Mouse (Mus musculus) spleen, adult 2 months (tissue): Measurements from ENCODE around the gene Timm50. TPM values are rescaled to one million over a fixed set of nuclear protein-coding genes. Genes with fewer than 3 reads are reported as not detected.
A peak's percentile ranks its signal among the peaks of the same experiment; 100 is the strongest.

Experiments used
- DNase-seq, 2 experiments: peaks; one replicate each; pipeline versions ENCODE4 v3.0.0 to v3.0.0-alpha.2; 2012 to 2021; ENCODE audit warnings: low spot score in 2 of 2, low read depth in 1 of 2
- H3K27ac ChIP-seq: fragments of 200-500 bp; 2 replicates; pipeline ENCODE4 v1.5.1; 2012; ENCODE audit warnings: low read length, inconsistent platforms; ENCODE audit not compliant: insufficient read depth
- H3K27me3 ChIP-seq: fragments of 200-500 bp; 2 replicates; pipeline ENCODE4 v1.6.1; 2012; ENCODE audit warnings: mild to moderate bottlenecking, moderate library complexity, low read length, inconsistent platforms; ENCODE audit not compliant: control insufficient read depth, insufficient read depth
- H3K36me3 ChIP-seq: fragments of 200-500 bp; 2 replicates; pipeline ENCODE4 v1.6.1; 2012; ENCODE audit warnings: mild to moderate bottlenecking, low read length, inconsistent platforms; ENCODE audit not compliant: control insufficient read depth, insufficient read depth
- H3K4me1 ChIP-seq: fragments of 200-500 bp; 2 replicates; pipeline ENCODE4 v1.6.1; 2011; ENCODE audit warnings: inconsistent platforms; ENCODE audit not compliant: control insufficient read depth, insufficient read depth, insufficient read length
- H3K4me3 ChIP-seq: fragments of 200-500 bp; 2 replicates; pipeline ENCODE4 v1.5.1; 2011; ENCODE audit warnings: mild to moderate bottlenecking, inconsistent platforms; ENCODE audit not compliant: insufficient read depth, insufficient read length; ENCODE audit errors: extremely low read depth
- CTCF ChIP-seq: fragments of 200-500 bp; IDR thresholded peaks from 2 replicates; pipeline ENCODE4 v1.5.1; 2011; ENCODE audit warnings: mild to moderate bottlenecking, inconsistent platforms; ENCODE audit not compliant: insufficient read depth, insufficient read length, insufficient replicate concordance; ENCODE audit errors: extremely low read depth
- POLR2A ChIP-seq: fragments of 200-500 bp; IDR thresholded peaks from 2 replicates; pipeline ENCODE4 v1.6.1; 2011; ENCODE audit warnings: low read depth, low read length, inconsistent platforms
- WGBS: fragments of 180-500 bp; shearing (Covaris S2); methylation state at CpG from one replicate; pipeline ENCODE4 v1.1.7; 2018; 5-methylcytosine and 5-hydroxymethylcytosine counted together
- polyA plus RNA-seq: library from polyadenylated mRNA; depleted of rRNA; stranded (reverse); fragments of >200 nt; gene quantifications from 2 replicates; pipeline ENCODE4 v1.2.3, GENCODE M21; 2012

Timm50 gene
- polyA plus RNA-seq, 1 experiment = 37.9 TPM

DNA sequence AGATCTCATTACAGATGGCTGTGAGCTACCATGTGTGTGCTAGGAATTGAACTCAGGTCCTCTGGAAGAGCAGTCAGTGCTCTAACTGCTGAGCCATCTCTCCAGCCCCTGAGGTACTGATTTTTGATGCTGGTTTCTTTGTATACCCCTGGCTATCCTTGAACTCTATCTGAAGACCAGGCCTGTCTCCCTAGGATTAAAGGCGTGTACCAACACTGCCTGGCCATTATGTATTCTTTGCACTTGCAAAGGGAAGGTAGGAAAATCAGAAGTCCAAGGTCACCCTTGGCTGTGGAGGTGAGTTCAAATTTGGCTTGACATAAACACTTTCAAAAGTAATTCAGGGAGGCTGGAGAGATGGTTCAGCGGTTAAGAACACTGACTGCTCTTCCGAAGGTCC lies 42.7 kb upstream of the Timm50 start:
- DNase-seq = no peak
- WGBS = 93% methylated on average over 3 of the region's 3 CpGs
- TF ChIP-seq CTCF (no peak), POLR2A (no peak)
- Histone ChIP-seq H3K4me1 (peaks cover 4% of the 10 kb centered on the region; the same call in 1 of the 2 replicates), H3K27ac (no peak overlapping the region), H3K4me3 (no peak overlapping the region), H3K36me3 (peaks cover 17% of the 10 kb centered on the region), H3K27me3 (no peaks in the 10 kb centered on the region)

DNA sequence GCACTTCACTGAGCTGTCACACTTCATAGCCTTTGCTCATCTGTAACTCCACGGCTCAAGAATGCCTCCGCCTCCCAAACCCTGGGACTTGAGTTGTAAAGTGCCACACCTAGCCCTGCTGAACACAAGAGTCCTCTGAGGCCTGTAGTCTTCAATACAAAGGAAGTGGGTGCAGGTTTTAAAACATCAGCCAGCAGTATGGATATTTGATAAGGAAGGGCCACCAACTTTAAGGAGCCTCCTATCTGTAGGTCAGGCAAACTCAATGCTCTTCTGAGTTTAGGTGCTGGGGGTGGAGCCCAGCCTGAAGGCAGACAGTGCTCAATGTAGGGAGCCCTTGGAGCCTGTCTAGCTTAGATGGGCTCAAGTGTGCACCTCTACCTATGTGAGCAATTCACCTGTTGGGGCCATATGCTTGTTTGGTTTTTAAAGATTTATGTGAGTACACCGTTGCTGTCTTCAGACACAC lies 42.3 kb upstream of the Timm50 start:
- H3K4me1 ChIP-seq = peaks cover 4% of the 10 kb centered on the region; the same call in 1 of the 2 replicates
- no peak overlapping the region for H3K4me3 ChIP-seq
- peaks cover 16% of the 10 kb centered on the region for H3K36me3 ChIP-seq
- H3K27me3 ChIP-seq = no peaks in the 10 kb centered on the region
- no peak overlapping the region for H3K27ac ChIP-seq
- 64% methylated on average over 3 of the region's 3 CpGs for WGBS
- TF ChIP-seq CTCF = no peak
- TF ChIP-seq POLR2A = no peak
- no peak for DNase-seq

GRCm38 (mm10) chr7:28353267-28353666 lies 41.4 kb upstream of the Timm50 start:
- no peaks in the 10 kb centered on the region for H3K27me3 ChIP-seq
- no peak overlapping the region for H3K4me3 ChIP-seq
- H3K27ac ChIP-seq = no peak overlapping the region
- no peak for DNase-seq
- no peak for TF ChIP-seq CTCF
- no peak for TF ChIP-seq POLR2A
- WGBS = 94% methylated on average over 2 of the region's 2 CpGs
- H3K36me3 ChIP-seq = peaks cover 16% of the 10 kb centered on the region
- H3K4me1 ChIP-seq = peaks cover 4% of the 10 kb centered on the region; the same call in 1 of the 2 replicates

DNA sequence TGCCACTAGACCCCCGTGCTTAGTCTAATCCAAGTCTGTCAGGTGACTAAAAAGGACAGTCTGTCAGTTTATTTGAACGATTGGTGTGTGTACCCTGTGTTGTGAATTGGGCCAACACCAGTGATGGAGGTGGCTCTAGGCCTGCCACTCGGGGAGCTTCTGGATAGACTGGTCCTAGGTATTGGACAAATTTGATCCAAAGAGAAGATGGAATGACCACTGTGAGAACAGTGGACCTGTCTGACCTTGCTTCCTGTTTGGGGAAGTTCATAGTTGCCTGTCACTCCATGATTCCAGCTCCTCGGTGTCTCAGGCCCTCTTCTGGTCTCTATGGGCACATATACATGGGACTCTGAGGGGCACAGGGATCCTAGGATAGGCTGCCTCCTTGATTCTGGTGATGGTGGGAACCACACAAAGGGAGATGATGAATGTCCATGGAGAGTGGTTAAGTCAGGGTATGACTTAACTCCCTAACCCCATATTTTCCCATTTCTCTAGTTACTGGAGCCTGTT lies 39.9 kb upstream of the Timm50 start:
- H3K4me3 ChIP-seq = peak overlapping the region; percentile 93; the same call in 1 of the 2 replicates
- no peak for TF ChIP-seq POLR2A
- no peak for TF ChIP-seq CTCF
- 8% methylated on average over 4 of the region's 4 CpGs for WGBS
- no peak for DNase-seq
- no peak overlapping the region for H3K27ac ChIP-seq
- H3K36me3 ChIP-seq = peaks cover 16% of the 10 kb centered on the region
- no peaks in the 10 kb centered on the region for H3K27me3 ChIP-seq
- peaks cover 4% of the 10 kb centered on the region; the same call in 1 of the 2 replicates for H3K4me1 ChIP-seq

DNA sequence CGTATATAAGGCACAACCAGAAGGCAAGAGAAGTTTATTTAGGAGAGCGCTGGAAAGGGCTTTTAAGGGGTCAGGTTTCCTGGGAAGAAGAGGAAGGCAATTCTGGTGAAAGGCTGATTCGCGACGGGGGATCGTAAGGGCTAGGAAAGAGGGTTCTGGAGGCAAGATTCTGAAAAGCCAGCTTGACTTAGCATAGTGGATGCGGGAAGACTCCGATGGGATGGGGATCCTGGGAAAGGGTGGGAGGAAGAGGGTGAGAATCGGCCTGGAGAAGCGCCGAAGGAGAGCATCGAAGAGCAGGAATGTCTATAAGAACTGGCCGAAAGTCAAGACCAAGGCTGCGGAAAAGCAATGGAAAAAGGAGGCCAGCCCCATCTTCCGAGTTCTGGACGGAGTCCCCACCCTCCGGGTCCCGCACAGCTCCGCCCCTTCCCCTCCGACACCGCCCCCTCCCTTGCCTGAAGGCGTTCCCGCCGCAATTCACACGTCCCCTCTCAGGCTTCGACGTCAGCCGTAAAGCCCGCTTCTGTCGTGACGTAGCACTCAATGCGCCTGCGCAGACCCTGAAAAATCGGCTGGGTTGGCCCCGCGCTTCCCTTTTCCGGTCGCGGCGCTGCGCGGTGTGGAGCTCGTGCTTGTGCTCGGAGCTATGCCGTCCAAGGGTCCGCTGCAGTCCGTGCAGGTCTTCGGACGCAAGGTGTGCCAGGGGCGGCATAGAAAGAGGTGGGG lies 38.4 kb upstream of the Timm50 start, which contains the start of gene Rps16:
Gene Rps16, plus strand, starts transcription at position 498 of the 729 bp plus-strand sequence.
- H3K4me3 ChIP-seq = peak within 1 kb of the TSS; percentile 93
- TF ChIP-seq CTCF = no peak
- TF ChIP-seq POLR2A = peak; percentile 50
- DNase-seq = peak; percentile 91 to 98
- H3K36me3 ChIP-seq = peaks cover 16% of the 10 kb centered on the region
- H3K4me1 ChIP-seq = peaks cover 4% of the 10 kb centered on the region; the same call in 1 of the 2 replicates
- WGBS = 1% methylated on average over 48 of the region's 50 CpGs
- H3K27ac ChIP-seq = peak within 1 kb of the TSS; percentile 76
- H3K27me3 ChIP-seq = no peaks in the 10 kb centered on the region

DNA sequence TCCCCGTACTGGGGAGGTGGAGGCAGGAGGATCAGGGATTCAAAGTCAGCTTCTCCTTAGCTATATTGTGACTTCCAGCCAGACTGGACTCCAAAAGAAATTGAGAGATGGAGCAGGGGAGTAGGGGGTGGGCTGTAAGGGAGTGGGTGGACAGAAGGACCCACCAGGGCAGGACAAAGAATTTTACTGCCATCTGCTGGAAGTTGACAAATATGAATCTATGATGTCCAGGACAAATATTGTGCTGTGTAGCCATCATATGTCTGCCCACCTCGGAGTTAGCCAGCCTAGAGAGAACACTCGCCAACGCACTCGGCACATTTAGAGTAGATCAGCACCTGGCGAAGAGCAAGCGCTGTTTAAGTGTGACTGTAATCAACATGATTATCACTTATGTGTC lies 36.7 kb upstream of the Timm50 start:
- 83% methylated on average over 7 of the region's 7 CpGs for WGBS
- Histone ChIP-seq H3K36me3 (peaks cover 11% of the 10 kb centered on the region), H3K27ac (no peak overlapping the region), H3K27me3 (no peaks in the 10 kb centered on the region), H3K4me3 (no peak overlapping the region), H3K4me1 (peaks cover 4% of the 10 kb centered on the region; the same call in 1 of the 2 replicates)
- no peak for TF ChIP-seq CTCF
- TF ChIP-seq POLR2A = no peak
- no peak for DNase-seq

DNA sequence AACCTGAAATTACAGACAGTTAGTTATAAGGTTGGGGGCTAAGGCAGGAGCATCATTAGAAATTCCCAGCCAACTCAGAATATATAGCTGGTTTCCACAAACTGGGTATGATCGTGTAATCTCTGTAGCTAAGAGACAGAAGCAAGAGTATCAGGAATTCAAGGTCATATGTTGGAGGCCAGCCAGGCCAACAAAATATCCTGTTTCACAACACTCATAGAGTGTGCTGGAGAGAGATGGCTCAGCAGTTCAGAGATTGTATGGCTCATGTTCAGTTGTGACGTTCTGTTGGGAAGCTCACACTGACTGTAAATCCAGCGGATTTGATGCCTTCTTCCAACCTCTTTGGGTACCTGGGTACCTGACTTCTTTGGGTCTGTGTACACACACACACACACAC lies 35.9 kb upstream of the Timm50 start:
- Histone ChIP-seq H3K4me1 (peaks cover 4% of the 10 kb centered on the region; the same call in 1 of the 2 replicates), H3K27ac (no peak overlapping the region), H3K36me3 (peaks cover 3% of the 10 kb centered on the region; the same call in 1 of the 2 replicates), H3K27me3 (no peaks in the 10 kb centered on the region), H3K4me3 (no peak overlapping the region)
- TF ChIP-seq CTCF (no peak), POLR2A (no peak)
- DNase-seq = no peak
- 56% methylated on average over 3 of the region's 3 CpGs for WGBS
